Mouse (Mus musculus) layer of hippocampus, adult 9-10 months (tissue): Measurements from ENCODE around the gene Tmem198b.
"Not testable (repeated sequence)": the region's sequence is repeated elsewhere in the genome, so short reads cannot be mapped to it uniquely, and the experiment has no call there.

Source experiments
- DNase-seq: peaks from one replicate; pipeline ENCODE4 v3.0.0; 2022; ENCODE audit warnings: low spot score

Tmem198b gene

DNA sequence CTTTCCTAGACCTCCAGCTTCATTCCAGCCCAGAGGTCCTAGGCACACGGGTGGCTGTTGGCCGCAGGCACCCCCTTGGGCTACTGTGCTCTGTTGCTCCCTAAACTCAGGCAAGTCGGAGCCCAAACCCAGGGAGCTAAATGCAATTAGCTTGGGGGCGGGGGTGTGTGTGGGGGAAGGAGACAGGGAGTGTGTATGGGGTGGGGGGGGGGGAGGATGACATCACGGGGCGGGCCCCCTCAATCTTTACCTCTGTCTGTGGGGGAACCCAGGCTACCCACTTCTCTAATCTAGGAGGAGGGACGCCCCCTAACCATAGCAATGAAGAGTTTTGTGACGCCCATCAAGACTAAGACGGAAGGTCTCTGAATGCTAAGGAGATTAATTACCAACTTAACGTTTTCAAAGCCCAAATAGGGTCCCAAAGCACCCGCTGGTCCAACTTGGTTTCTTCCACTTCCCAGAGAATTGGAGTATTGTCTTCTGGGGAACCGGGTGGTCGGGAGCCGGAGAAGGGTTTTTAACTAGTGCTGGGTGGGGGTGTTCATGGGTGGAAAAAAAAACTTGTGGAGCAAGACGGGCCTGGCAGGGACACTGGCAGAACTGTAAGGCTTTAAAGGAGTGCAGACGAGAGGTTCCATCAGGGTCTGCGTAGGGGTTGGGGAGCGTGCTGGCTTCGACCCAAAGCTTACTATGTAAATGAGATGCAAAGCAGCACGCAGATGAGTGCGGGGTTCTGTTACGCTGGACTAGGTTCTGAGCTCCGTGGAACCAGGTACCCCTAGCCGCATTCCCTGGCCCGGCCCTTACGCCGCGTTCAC lies at the start of gene Tmem198b:
TSS of gene Tmem198b (minus strand) at position 100 of the 821 bp plus-strand sequence.
- DNase-seq, result peak; percentile 71

DNA sequence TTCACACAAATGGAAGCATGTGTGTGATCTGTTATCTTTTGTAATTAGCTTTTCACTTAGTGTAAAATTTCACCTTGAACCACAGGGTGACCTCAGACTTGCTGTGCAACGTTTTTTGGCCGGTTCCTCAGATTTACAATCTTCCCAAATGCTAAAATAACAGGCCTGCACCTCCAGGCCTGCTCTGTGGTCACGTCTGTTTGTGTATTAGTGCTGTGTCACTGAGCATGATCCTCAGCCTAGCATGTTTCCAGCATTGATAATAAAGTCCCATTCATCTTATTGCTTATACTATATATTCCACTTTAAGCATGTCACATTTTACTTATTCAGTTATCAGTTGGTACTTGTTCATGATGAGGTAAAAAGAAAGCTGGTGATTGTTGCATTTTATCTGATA lies 46.2 kb upstream of the Tmem198b start:
- DNase-seq, result no peak

DNA sequence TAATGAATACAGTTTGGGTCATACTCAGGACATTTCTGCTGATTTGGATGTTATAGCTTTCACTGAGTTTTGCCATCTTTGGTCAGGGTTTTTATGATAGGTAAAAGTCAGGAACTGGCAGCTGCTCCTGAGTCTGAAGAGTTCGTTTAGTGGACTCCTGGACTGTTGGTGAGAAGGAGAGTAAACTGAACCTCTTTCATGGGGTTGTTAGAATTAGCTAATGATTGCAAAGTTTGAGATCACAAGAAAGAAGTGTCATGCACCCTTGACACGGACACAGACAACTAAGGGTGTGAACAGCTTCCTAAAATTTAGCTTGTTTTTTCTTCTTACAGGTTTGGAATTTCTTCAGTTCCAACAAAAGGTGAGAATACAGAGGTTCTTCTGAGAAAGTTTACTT lies 44.3 kb upstream of the Tmem198b start:
- DNase-seq, result no peak

DNA sequence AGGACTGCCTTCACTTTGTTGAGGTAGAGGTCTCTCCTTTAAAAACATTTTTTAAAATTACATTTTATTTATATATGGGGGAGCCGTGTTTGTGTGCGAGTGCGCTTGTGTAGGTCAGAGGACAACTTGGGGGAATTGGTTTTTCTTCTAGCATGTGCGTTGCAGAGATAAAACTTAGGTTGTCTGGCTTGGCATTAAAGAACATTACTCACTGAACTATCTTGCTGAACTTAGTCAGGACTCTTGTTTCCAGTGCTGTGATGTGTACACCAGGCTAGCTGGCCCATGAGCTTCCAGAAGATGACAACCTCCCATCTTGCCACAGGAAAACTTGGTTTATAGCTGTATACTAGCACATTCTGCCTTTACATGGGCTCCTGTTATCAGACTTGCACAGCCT lies 42.5 kb upstream of the Tmem198b start:
- DNase-seq, result no peak

DNA sequence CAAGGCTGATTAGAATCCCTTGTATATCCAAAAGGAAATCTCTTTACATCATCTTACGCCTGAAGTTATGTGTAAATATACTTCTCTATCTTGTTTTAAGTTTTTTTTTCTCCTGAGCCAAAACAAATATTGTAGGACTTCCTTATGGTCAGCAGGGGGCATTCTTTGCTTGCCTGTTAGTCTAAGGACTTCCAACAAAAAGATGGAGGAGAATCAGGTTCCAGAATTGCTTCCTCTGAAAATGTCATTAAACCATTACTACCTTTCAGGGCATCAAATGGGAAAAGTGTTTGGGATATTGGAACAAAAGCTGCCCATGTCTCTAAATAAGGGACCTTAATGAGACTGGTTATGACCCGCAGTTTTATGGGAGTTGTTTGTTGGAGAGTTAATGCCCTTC lies 41.3 kb upstream of the Tmem198b start:
- DNase-seq, result peak; percentile 22

DNA sequence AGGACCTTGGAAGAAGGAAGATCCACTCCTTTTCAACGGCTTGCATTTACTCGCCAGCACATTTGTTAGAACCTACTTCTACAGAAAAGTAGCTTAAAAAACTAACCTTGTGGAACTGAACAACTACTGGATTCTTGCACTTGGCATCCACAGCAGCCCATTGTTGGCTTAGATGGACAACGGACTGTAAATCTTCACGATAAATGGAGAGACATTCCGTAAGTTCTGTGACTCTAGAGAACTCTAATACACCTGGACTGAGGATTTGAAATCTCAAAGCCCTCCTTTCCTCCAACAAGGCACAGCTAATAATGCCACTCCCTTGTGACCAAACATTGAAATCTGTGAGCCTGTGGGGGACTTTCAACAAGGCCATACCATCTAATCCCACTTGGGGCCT lies 39.1 kb upstream of the Tmem198b start:
- DNase-seq, result no peak

DNA sequence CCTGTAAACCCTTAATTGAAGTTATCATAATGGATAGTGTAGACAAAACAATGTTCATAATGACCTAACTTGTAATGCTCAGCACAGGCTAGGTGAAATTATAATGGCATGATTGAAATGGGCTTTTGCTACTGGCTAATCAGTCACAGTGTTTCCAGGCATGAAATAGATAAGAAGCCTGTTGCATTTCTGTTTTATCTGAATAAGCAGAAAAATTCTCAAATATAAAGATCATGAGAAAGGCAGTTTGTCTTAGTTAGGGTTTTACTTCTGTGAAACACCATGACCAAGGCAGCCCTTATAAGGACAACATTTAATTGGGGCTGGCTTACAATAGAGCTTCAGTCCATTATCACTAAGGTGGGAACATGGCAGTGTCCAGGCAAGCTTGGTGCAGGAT lies 36.4 kb upstream of the Tmem198b start:
- DNase-seq, result no peak

DNA sequence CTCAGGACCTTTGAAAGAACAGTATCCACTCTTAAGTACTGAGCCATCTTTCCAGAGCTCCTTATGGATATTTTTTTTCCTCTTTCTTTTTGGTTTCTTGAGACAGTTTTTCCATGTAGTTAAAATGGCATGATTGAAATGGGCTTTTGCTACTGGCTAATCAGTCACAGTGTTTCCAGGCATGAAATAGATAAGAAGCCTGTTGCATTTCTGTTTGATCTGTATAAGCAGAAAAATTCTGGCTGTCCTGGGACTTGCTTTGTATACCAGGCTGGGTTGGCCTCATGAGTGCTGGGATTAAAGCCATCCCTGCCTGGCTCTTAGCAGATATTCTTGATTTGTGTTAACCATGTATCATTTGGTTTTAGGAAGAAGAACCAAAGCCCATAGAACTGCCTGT lies 35.3 kb upstream of the Tmem198b start:
- no peak for DNase-seq

DNA sequence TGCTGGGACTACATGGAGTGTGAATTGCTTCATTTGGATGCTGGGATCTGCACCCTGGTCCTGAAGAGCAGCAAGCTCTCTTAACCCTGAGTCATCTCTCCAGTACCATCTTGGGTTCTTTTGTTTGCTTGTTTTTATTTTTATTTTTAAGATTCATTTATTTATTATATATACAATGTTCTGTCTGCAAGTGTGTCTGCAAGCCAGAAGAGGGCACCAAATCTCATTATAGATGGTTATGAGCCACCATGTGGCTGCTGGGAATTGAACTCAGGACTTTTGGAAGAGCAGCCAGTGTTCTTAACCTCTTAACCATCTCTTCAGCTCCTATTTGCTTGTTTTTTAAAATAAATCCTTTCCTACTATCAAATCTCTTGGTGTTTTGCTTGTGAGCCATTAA lies 33.2 kb upstream of the Tmem198b start:
- no peak for DNase-seq

DNA sequence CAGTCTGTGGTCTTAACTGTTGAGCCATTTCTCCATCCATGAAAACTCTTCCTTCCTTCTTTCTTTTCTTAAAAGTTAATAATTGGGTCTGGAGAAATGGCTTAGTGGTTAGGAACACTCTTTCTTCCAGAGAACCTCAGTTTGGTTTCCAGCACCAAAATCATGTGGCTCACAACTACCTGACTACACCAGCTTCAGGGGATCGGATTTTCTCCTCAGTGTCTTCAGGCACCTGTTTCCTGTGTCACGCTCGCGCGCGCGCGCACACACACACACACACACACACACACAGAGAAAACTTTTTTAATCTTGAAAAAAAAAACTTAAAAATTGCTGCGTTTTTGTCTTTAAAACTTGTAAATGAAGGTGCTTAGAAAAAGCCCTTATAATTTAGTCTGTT lies 19.7 kb upstream of the Tmem198b start:
- no peak for DNase-seq

DNA sequence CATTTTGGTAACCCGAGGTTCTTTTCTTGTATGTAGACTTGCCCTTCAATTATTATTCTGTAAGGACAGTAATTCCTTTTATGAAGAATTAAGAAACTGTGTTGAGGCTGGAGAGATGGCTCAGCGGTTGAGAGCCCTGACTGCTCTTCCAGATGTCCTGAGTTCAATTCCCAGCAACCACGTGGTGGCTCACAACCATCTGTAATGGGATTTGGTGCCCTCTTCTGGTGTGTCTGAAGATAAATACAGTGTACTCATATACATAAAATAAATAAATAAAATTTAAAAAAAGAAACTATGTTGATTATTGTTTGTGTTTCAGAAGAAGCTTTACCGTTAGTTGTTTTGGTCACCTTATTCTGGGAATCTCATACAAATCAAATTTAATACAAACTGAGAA lies 18.9 kb upstream of the Tmem198b start:
- not testable (repeated sequence) for DNase-seq

DNA sequence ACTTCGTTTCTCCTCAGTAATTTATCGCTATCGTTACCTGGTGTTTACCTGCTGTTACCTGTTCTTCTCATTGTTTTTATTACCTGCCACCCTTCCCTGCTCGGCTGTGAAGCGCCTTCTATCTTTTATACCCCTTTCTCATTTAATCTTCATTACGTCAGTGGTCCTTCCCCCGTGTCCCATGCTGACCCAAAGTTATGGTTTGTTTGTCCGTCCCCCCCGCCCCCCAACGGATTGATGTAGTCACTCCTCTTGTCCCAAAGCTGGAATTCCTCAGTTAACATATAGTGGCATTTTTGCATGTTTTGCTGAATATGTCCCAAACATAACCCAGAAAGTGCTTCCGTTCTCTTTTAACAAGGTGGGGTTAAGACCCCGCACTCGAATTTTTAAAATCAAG lies 18.0 kb upstream of the Tmem198b start:
- DNase-seq, result no peak

DNA sequence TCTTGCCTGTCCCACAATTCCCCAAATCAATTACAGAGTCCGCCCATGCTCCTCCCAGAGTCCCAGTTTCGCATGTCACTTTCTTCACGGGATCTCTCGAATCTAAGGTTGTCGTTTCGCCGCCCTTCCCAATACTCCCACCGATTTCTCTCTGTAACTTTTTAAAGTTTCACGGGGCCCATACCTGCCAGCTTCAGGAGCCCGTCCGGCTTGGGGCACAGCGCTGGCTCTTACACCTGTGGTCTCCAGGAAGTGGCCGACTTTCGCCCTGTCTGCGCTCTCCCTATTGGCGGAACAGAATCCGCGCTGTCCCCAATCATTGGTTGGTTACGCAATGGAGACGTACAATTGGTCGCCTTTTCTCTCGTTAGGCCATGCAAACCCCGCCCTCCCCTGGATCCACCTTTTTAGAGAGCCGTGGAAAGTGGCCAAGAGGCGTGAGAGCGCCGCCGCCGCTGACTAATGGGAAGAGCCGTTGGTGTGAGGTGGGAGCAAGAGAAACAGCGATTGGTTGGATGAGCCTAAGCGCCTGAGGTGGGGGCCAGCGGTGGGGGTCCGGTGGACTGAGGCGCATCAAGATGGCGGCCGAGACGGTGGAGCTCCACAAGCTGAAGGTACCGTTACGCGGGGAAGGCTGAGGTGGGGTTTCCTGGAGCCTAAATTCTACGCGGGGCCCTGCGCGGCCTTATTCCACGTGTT lies 17.3 kb upstream of the Tmem198b start, which contains the start of gene Ormdl2:
TSS of gene Ormdl2 (minus strand) at position 288 of the 699 bp plus-strand sequence.
- peak; percentile 99 for DNase-seq

DNA sequence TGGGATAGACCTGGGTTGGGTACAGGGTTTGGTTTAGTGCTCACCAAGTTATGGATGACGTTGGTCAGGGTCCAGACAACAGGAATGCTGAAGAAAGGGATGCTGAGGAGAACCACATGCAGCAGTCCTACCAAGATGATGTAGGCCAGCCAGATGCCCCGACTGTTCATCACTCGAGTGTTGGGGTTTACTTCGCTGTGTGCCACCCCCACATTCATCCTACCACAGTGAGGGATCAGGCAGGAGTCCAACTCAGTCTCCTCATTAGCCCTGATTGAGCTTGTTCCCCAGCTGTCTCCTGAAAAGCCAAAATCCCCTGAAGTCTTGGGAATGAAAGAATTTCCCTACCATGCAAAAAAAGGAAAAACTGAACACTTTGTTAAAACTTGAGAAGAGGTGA lies 16.0 kb upstream of the Tmem198b start:
- DNase-seq, result peak; percentile 25

DNA sequence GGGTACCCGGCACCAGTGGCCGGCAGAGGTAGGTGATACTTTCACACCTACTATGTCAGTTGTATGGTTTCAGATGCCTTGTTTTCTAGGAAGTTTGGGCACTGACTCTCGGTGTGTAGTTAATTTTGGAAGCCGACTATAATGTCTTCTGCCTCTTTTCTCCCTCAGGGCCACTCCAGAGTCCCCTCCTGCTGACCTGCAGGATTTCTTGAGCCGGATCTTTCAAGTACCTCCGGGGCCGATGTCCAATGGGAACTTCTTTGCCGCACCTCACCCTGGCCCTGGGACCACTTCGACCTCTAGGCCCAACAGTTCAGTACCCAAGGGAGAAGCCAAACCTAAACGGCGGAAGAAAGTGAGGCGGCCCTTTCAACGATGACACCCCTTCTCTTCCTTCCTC lies 12.9 kb upstream of the Tmem198b start, which contains the start of gene Sarnp:
TSS of gene Sarnp (plus strand) at position 301 of the 400 bp plus-strand sequence.
- DNase-seq, result no peak

DNA sequence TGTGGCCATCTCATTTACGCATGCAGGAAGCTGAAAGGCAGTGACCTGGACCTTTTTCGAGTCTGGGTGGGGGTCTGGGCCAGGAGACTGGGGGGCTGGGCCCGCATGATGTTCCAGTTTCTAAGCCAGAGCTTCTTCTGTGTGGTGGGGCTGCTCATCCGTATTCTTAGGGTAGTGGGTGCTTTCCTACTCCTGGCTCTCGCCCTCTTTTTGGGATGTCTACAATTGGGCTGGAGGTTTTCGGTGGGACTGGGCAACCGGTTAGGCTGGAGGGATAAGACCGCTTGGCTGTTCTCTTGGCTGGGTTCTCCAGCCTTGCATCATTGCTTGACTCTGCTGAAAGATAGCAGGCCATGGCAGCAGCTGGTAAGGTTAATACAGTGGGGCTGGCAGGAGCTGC lies 2.8 kb upstream of the Tmem198b start:
- DNase-seq, result no peak

DNA sequence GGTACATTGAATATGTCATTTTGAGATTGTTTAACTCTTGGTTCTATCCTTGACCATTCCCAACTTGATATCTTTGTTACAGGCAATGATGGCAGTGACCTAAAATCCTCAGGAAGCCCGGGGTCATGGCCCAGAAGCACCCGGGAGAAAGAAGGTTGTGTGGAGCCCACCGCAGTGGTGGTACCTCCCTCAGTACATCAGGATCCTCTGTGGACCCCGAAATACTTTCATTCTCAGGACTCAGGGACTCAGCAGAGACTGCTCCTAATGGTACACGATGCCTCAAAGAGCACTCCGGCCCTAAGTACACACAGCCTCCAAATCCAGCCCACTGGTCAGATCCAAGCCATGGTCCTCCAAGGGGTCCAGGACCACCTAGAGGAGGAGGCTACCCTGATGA lies 1.9 kb upstream of the Tmem198b start:
- DNase-seq, result no peak

DNA sequence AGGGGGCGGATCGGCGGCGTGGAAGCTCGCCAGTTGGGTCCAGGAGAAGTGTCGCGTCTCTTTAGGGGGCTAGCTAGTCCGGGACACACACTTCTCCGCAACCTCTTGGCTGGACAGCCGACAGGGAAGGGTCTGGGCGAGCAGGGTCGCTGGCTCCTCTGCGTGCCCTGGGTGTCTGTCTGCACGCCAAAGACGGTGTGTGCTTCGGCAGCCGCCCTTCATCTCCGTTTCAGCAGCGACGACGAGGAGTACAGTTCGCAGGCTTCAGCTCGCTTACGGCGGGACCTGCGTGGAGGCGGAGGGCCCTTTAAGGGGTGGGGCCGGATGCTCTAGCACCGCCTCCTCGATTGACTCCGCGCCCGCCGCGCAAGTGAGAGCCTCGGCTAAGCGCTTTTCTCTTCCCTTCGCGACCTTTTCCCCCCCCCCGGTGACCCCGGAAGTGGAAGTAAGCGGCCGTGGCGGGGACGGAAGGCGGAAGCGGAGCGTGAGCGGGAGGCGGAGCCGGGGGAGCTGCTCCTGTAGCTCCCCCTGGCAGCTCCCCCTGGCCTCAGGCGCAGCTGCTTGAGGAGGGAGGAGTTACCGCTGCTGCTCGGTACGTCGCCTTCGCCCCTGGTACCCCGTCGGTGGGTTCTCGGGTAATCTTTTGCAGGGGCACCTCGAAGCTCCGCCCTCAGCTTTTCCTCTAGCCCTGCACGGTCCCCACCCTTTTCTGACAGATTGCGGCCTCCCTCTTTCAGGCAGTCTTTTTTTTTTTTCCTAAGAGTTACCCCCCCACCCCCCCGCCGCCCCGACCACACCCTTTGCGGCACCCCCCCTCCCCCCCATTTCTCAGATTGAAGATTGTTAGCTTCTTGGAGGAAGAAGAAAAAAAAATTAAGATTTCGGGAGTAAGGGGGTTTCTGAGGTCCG lies 1.2 kb upstream of the Tmem198b start:
- peak; percentile 70 for DNase-seq

DNA sequence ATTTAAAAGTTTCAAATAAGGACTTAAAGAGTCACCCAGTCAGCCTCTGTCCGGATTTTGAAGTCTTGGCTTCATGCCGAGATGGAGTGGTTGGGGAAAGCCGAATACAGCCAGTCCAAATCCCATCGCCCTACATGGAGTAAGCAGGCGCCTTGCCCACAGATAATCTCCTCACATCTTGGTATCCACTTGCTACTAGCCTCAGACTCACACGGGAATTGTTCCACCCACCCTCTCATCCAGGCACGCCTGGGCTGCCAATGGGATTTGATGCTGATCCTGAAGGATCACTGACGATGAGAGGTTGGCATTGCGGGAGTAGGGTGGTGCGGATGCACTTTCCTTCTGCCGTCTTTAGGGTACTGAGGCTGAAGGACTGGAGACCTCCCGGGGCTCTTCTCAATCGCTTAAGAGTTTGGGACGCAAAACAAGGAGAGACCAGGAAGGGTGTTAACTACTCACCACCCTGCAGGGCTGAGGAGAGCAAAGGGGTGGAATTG lies 349 bp downstream of the Tmem198b start, which contains the start of gene Dnajc14:
TSS of gene Dnajc14 (plus strand) at position 292 of the 500 bp plus-strand sequence.
- peak; percentile 57 for DNase-seq

DNA sequence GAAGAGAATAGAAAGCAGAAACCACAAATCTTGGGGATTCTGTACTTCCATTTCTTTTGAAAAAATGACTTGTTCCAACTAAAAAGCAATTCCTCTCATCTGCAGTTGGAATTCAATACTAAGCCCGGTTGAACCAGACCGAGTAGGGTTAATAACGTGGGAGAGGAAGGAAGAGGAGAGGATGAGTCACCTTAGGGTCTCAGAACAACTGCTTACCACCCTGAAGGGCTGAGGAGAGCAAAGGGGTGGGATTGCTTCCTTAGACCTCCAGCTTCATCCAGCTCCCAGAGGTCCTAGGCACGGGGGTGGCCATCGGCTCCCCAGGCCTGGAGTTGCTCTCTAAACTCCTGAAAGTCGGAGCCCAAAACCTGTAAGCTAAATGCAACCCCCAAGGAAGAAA lies 809 bp downstream of the Tmem198b start:
- DNase-seq, result no peak

DNA sequence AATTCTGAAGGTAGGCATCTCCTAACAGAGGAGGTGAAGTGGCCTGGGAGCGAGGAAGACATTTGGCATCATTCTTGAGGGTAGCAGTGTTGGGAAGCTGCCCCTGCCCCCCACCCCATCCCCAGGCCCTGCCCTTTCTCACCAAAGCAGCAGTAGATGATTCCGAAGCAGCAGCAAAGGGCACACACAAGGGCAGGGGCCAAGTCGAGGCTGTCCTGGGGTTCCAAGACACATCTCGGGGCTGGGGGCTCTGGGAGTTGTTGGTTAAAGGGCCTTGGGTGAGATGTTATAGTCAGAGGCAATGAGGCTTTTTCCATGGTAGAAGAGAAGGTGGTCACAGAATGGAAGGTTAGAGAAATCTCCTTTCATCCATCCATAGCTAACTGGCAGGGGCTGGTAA lies 1.2 kb downstream of the Tmem198b start:
- DNase-seq, result no peak

DNA sequence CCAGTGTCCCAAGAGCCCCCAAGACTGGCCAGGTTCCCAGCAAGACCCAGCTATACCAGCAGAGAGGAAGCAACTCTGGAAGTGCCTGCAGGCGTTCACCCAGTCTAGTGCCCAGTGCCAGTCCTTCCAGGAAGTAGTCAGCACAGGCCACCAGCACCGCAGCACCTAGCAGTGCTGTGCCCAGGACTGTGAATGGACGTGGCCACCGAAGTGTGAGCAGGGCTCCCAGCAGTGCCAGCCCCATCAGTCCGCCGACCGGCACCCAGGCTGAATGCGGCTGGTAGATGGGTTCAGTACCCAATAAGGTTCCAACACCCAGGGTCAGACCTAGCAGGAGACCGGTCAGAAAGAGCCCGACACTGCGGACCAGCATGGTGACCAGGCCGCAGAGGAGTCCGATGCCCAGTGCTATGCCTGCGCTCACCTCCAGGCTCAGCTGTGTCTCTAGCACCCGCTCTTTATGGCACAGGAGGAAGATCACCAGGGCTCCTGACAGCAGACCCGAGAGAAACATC lies 2.1 kb downstream of the Tmem198b start:
- no peak for DNase-seq
